Mouse (Mus musculus) hindbrain, embryonic 14.5 days (tissue): ENCODE data around the gene Tbc1d10b. TPM values are rescaled to one million over a fixed set of nuclear protein-coding genes. Genes with fewer than 3 reads are reported as not detected.
A peak's percentile ranks its signal among the peaks of the same experiment; 100 is the strongest.

ENCODE experiments used
- ATAC-seq: fragments of 200-750 bp; cut with Nextera tagmentation; 2 replicates; pipeline ENCODE4 v1.8.0; 2017; ENCODE audit warnings: moderate number of reproducible peaks, mild to moderate bottlenecking, moderate TSS enrichment, moderate library complexity; ENCODE audit not compliant: low FRiP score
- DNase-seq: peaks from one replicate; pipeline ENCODE4 v3.0.0-alpha.2; 2015; ENCODE audit warnings: low spot score
- H3K27ac ChIP-seq: fragments of 300-500 bp; sonication (generic); 2 replicates; pipeline ENCODE4 v1.5.1; 2014; ENCODE audit warnings: mild to moderate bottlenecking, moderate library complexity
- H3K27me3 ChIP-seq: fragments of 300-500 bp; sonication (generic); 2 replicates; pipeline ENCODE4 v1.6.1; 2014; ENCODE audit warnings: mild to moderate bottlenecking, low read length, mixed read lengths; ENCODE audit not compliant: control insufficient read depth, insufficient read depth
- H3K36me3 ChIP-seq: fragments of 300-500 bp; sonication (generic); replicated peaks from 2 replicates; pipeline ENCODE4 v1.6.1; 2014; ENCODE audit not compliant: control insufficient read depth, insufficient read depth
- H3K4me1 ChIP-seq: fragments of 300-500 bp; sonication (generic); replicated peaks from 2 replicates; pipeline ENCODE4 v1.6.1; 2014; ENCODE audit warnings: antibody characterized with exemption, low read length, mixed read lengths; ENCODE audit not compliant: control insufficient read depth, insufficient read depth
- H3K4me2 ChIP-seq: fragments of 300-500 bp; sonication (generic); replicated peaks from 2 replicates; pipeline ENCODE4 v1.6.1; 2014; ENCODE audit warnings: mild to moderate bottlenecking, moderate library complexity
- H3K4me3 ChIP-seq: fragments of 300-500 bp; sonication (generic); replicated peaks from 2 replicates; pipeline ENCODE4 v1.5.1; 2014; ENCODE audit warnings: mild to moderate bottlenecking, low read length
- H3K9ac ChIP-seq: fragments of 300-500 bp; sonication (generic); 2 replicates; pipeline ENCODE4 v1.6.1; 2014
- H3K9me3 ChIP-seq: fragments of 300-500 bp; sonication (generic); 2 replicates; pipeline ENCODE4 v1.6.1; 2016; ENCODE audit warnings: low read length; ENCODE audit not compliant: control insufficient read depth
- WGBS: fragments of 180-500 bp; shearing (Covaris S2); extraction: QIAGEN DNeasy Blood & Tissue Kit; methylation state at CpG from one replicate; pipeline ENCODE4 v1.1.7; 2014; 5-methylcytosine and 5-hydroxymethylcytosine counted together
- polyA plus RNA-seq: library from polyadenylated mRNA; unstranded; fragments of >200 nt; fragmentation: Nextera tagmentation; extraction: Ambion mirVana; gene quantifications from 2 replicates; pipeline ENCODE4 v1.2.1, GENCODE M21; 2014

The Tbc1d10b gene
- polyA plus RNA-seq, 1 experiment from 2014 or later: 33.0 TPM

DNA sequence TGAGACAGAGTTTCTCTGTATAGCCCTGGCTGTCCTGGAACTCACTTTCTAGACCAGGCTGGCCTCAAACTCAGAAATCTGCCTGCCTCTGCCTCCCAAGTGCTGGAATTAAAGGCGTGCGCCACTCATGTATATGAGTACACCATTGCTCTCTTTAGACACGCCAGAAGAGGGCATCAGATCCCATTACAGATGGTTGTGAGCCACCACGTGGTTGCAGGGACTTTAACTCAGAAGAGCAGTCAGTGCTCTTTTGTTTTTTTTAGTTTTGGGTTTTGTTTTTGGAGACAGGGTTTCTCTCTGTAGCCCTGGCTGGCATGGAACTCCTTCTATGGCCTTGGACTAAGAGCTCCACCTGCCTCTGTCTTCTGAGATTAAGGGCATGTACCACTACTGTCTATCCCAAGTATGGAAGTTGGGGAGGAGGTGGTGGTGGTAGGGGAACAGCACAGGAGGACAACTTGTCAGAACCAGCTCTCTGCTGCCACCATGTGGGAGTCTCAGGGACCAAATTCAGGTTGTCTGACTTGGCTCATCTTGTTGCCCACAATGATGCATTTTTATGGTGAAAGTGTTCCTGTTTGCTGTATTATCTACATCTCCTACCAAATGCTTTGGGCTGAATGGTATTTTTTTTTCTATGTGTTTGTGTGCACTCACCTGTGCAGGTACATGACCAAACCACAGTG lies 20.5 kb upstream of the Tbc1d10b start:
- ATAC-seq: no peak
- no peak overlapping the region for H3K9ac ChIP-seq
- no peak overlapping the region for H3K4me3 ChIP-seq
- H3K27me3 ChIP-seq: no peaks in the 10 kb centered on the region
- H3K36me3 ChIP-seq: no peaks in the 10 kb centered on the region
- no peak overlapping the region for H3K27ac ChIP-seq
- peak; percentile 81 for DNase-seq
- 67% methylated on average over 4 of the region's 4 CpGs for WGBS
- peaks cover 21% of the 10 kb centered on the region for H3K4me1 ChIP-seq
- no peak overlapping the region for H3K4me2 ChIP-seq
- H3K9me3 ChIP-seq: no peaks in the 10 kb centered on the region

DNA sequence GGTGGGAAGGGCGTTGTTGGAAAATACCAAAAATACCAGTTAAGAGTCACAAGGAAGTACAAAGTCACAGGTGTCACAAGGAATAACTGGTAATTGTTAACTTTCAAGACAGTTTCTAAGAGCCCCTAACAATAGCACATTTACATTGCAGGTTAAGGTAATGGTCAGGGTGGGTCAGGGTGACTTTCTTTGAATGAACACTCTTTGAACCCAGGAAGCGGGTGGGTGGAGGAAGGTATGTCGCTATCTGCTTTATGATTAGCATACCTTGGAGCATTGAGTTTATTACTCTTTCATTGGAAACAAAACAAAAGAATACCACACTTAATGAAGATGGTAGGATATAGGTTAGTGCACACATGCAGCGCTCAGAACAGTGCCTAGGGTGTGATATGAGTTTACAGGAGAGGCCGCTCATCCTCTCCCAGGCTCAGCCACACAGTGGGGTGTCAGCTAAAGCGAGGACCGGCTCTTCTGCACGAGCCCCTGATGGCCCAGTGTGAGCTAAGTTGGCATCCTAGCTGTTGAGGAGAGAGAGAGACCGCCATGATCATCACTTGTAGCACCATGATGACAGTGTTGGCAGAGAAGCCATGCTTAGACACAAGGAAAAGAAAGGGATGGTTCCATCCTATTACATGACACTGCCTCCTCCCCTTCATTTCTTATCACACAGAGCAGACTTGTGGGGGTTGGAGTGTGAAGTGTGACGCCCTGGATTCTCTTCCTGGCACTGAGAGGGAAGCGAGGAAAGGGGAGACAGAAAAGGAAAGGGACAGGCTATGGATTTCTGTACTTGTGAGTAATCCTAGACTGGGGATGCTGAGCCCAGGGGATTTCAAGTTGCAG lies 17.1 kb upstream of the Tbc1d10b start:
- peaks cover 5% of the 10 kb centered on the region for H3K4me1 ChIP-seq
- H3K4me2 ChIP-seq: no peak overlapping the region
- DNase-seq (no peak), ATAC-seq (no peak)
- H3K27me3 ChIP-seq: no peaks in the 10 kb centered on the region
- no peaks in the 10 kb centered on the region for H3K9me3 ChIP-seq
- no peaks in the 10 kb centered on the region for H3K36me3 ChIP-seq
- H3K9ac ChIP-seq: no peak overlapping the region
- 90% methylated on average over 11 of the region's 11 CpGs for WGBS
- no peak overlapping the region for H3K27ac ChIP-seq
- no peak overlapping the region for H3K4me3 ChIP-seq

DNA sequence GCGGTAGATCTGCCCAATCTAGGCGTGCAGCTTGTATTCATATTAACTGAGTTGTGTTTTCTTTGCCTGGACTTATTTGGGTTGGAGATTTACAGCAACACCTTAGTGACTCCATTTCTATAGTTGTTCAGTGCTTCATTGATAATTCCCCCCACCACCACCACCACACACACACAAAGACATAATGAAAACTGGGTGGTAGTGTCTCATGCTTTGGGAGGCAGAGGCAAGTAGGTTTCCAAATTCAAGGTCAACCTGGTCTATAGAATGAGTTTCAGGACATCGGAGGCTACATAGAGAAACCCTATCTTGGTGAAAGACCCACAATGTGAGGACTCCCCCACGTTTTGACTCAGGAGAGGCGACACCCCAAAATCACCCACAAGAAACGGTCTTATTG lies 16.3 kb upstream of the Tbc1d10b start:
- no peak overlapping the region for H3K4me2 ChIP-seq
- H3K36me3 ChIP-seq: no peaks in the 10 kb centered on the region
- no peaks in the 10 kb centered on the region for H3K9me3 ChIP-seq
- no peak for DNase-seq
- no peak overlapping the region for H3K27ac ChIP-seq
- no peaks in the 10 kb centered on the region for H3K4me1 ChIP-seq
- H3K4me3 ChIP-seq: no peak overlapping the region
- H3K27me3 ChIP-seq: no peaks in the 10 kb centered on the region
- WGBS: 91% methylated on average over 6 of the region's 6 CpGs
- no peak overlapping the region for H3K9ac ChIP-seq
- ATAC-seq: no peak

- 88% methylated on average over 6 of the region's 6 CpGs for WGBS
- H3K4me2 ChIP-seq: no peak overlapping the region
- DNase-seq (no peak), ATAC-seq (no peak)
- no peaks in the 10 kb centered on the region for H3K4me1 ChIP-seq
- no peak overlapping the region for H3K4me3 ChIP-seq
- H3K9ac ChIP-seq: no peak overlapping the region
- no peaks in the 10 kb centered on the region for H3K27me3 ChIP-seq
- H3K36me3 ChIP-seq: no peaks in the 10 kb centered on the region
- no peaks in the 10 kb centered on the region for H3K9me3 ChIP-seq
- no peak overlapping the region for H3K27ac ChIP-seq
These were observed 15.5 kb upstream of the Tbc1d10b start for GRCm38 (mm10) chr7:127223515-127224478.

DNA sequence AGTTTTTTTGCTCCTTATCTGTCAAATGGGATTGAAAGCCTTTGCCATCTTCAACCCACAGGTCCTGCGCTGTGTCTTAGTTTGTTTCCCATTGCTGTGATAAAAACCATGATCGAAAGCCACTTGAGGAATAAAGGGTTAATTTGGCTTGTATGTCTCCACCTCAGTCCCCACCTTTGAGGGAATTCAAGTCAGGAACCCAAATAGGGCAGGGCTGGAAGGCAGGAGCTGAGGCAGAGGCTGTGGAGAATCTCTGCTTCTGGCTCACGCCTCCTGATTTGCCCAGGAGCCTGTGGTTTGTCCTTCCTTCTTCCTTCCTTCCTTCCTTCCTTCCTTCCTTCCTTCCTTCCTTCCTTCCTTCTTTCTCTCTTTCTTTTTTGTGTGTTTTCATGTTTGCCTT lies 14.8 kb upstream of the Tbc1d10b start:
- Histone ChIP-seq H3K4me2 (no peak overlapping the region), H3K27me3 (no peaks in the 10 kb centered on the region), H3K27ac (no peak overlapping the region), H3K9ac (no peak overlapping the region), H3K4me3 (no peak overlapping the region), H3K4me1 (no peaks in the 10 kb centered on the region), H3K36me3 (no peaks in the 10 kb centered on the region), H3K9me3 (no peaks in the 10 kb centered on the region)
- DNase-seq (no peak), ATAC-seq (no peak)
- WGBS: 97% methylated on average over 3 of the region's 3 CpGs

DNA sequence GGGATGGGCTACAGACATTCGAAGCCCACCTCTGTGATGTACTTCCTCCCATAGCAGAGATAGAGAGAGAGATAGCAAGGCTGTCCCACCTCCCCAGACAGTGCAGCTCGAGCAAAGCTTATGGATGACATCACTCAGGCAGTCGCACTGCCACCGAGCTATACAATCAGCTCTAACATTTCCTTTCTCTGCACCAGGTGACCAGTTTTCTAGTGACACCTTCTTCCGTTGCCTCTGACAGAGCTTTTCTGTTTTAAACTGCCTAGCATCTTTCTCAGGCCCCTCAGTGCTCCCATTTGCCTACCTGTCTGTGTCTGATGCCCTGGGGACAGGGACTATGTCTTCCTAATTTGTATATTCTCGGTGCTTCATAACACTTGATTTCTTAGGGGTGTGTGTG lies 12.2 kb upstream of the Tbc1d10b start:
- Histone ChIP-seq H3K4me1 (no peaks in the 10 kb centered on the region), H3K27ac (no peak overlapping the region)
- WGBS: 92% methylated on average over 6 of the region's 6 CpGs

GRCm38 (mm10) chr7:127218670-127219069 lies 10.4 kb upstream of the Tbc1d10b start:
- Histone ChIP-seq H3K27ac (no peak overlapping the region), H3K9me3 (no peaks in the 10 kb centered on the region), H3K4me3 (no peak overlapping the region), H3K9ac (no peak overlapping the region), H3K36me3 (no peaks in the 10 kb centered on the region), H3K4me1 (no peaks in the 10 kb centered on the region), H3K27me3 (peaks cover 9% of the 10 kb centered on the region; the same call in 1 of the 2 replicates), H3K4me2 (no peak overlapping the region)
- WGBS: 89% methylated on average over 4 of the region's 4 CpGs
- ATAC-seq (no peak), DNase-seq (no peak)

More for the DNA sequence above, 12.2 kb upstream of the Tbc1d10b start:
- Histone ChIP-seq H3K36me3 (no peaks in the 10 kb centered on the region), H3K27me3 (no peaks in the 10 kb centered on the region), H3K4me2 (no peak overlapping the region), H3K4me3 (no peak overlapping the region), H3K9me3 (no peaks in the 10 kb centered on the region), H3K9ac (no peak overlapping the region)
- ATAC-seq: no peak
- no peak for DNase-seq

GRCm38 (mm10) chr7:127217901-127218642 lies 9.8 kb upstream of the Tbc1d10b start:
- H3K4me3 ChIP-seq: no peak overlapping the region
- H3K27me3 ChIP-seq: peaks cover 9% of the 10 kb centered on the region; the same call in 1 of the 2 replicates
- WGBS: 80% methylated on average over 10 of the region's 10 CpGs
- no peak overlapping the region for H3K4me2 ChIP-seq
- H3K36me3 ChIP-seq: no peaks in the 10 kb centered on the region
- no peak overlapping the region for H3K9ac ChIP-seq
- no peak for ATAC-seq
- no peak overlapping the region for H3K27ac ChIP-seq
- DNase-seq: no peak
- H3K4me1 ChIP-seq: no peaks in the 10 kb centered on the region
- no peaks in the 10 kb centered on the region for H3K9me3 ChIP-seq
